Mouse (Mus musculus) Patski (cell line): ENCODE results near the gene Macrod1. TPM values are rescaled to one million over a fixed set of nuclear protein-coding genes. Genes with fewer than 3 reads are reported as not detected.

Source experiments
- ATAC-seq: fragments of 100-300 bp; one replicate; pipeline ENCODE4 v1.8.0; 2021
- CTCF ChIA-PET: fragments of 350-600 bp; sonication (Branson Sonifier 250); formaldehyde crosslinking; loops from one replicate; lab custom pipeline; 2022; ENCODE audit warnings: inconsistent platforms; lab: Charles Lee
- POLR2A ChIA-PET: fragments of 350-600 bp; sonication (Branson Sonifier 250); formaldehyde crosslinking; loops from one replicate; lab custom pipeline; 2022; ENCODE audit warnings: antibody characterized with exemption, inconsistent platforms; lab: Charles Lee
- DNase-seq: peaks from one replicate; pipeline ENCODE4 v3.0.0-alpha.2; 2011; ENCODE audit warnings: low read depth, low spot score
- H3K27me3 ChIP-seq: fragments of 371-371 bp; one replicate; pipeline ENCODE4 v1.5.1; 2021
- CTCF ChIP-seq: fragments of 100-300 bp; IDR thresholded peaks from one replicate; pipeline ENCODE4 v1.5.1; 2021
- in situ Hi-C: fragments of 300-500 bp; cut with MboI; formaldehyde crosslinking; loops from 3 replicates; pipeline ENCODE4 v1.11.1; 2018; ENCODE audit warnings: low pct_unique_long_range_greater_than_20kb, mixed read lengths
- polyA plus RNA-seq: library from polyadenylated mRNA; unstranded; gene quantifications from one replicate; pipeline ENCODE4 v1.2.3, GENCODE M21; 2021

Gene Macrod1
- polyA plus RNA-seq, 1 experiment from 2014 or later = 33.9 TPM

- CTCF ChIA-PET = interaction anchor here (1.3 to 2.8 kb wide), 4 partner anchors 10 to 75 kb away, joined by 3 to 11 read pairs (median 7); no protein-coding TSS in a partner anchor
- DNase-seq (peak; percentile 84), ATAC-seq (peak; percentile 34)
- in situ Hi-C loops = loop anchor here (5.0 kb wide), 1 partner anchor 363 kb away; the partner anchor contains the start of gene 2700081O15Rik
- no peak for TF ChIP-seq CTCF
- POLR2A ChIA-PET = interaction anchor here (1.1 to 1.7 kb wide), 3 partner anchors 10 to 31 kb away, joined by 3 to 6 read pairs (median 3); no protein-coding TSS in a partner anchor
- H3K27me3 ChIP-seq = no peaks in the 10 kb centered on the region
These were observed 1.8 kb upstream of the Macrod1 start for GRCm38 (mm10) chr19:7054772-7055171.

GRCm38 (mm10) chr19:7055173-7055572 lies 1.4 kb upstream of the Macrod1 start:
- no peak for TF ChIP-seq CTCF
- POLR2A ChIA-PET = interaction anchor here (1.1 to 1.7 kb wide), 3 partner anchors 10 to 32 kb away, joined by 3 to 6 read pairs (median 3); no protein-coding TSS in a partner anchor
- H3K27me3 ChIP-seq = no peaks in the 10 kb centered on the region
- peak; percentile 80 for DNase-seq
- CTCF ChIA-PET = interaction anchor here (1.2 to 2.8 kb wide), 5 partner anchors 10 to 136 kb away, joined by 3 to 11 read pairs (median 5); no protein-coding TSS in a partner anchor
- in situ Hi-C loops = loop anchor here (5.0 kb wide), 1 partner anchor 362 kb away; the partner anchor contains the start of gene 2700081O15Rik
- peak; percentile 36 for ATAC-seq

GRCm38 (mm10) chr19:7057126-7057721 lies 614 bp downstream of the Macrod1 start:
- ATAC-seq (peak; percentile 3), DNase-seq (no peak)
- in situ Hi-C loops = loop anchor here (5.0 kb wide), 1 partner anchor 360 kb away; the partner anchor contains the start of gene 2700081O15Rik
- ChIA-PET CTCF (interaction anchor here (1.0 to 1.4 kb wide), 5 partner anchors 15 to 252 kb away, joined by 3 to 4 read pairs (median 3); partner anchors contain the start of gene Stip1), POLR2A (interaction anchor here (0.6 to 2.1 kb wide), 5 partner anchors 18 to 1233 kb away, joined by 3 to 7 read pairs (median 3); partner anchors contain the start of gene Cox8a)
- H3K27me3 ChIP-seq = no peaks in the 10 kb centered on the region
- TF ChIP-seq CTCF = no peak

- ATAC-seq = peak; percentile 79
- ChIA-PET CTCF (interaction anchor here (0.9 to 1.4 kb wide), 9 partner anchors 10 to 251 kb away, joined by 3 to 4 read pairs (median 4); no protein-coding TSS in a partner anchor), POLR2A (interaction anchor here (0.6 to 2.1 kb wide), 5 partner anchors 9 to 1234 kb away, joined by 3 to 7 read pairs (median 3); no protein-coding TSS in a partner anchor)
- H3K27me3 ChIP-seq = no peaks in the 10 kb centered on the region
- TF ChIP-seq CTCF = no peak
- in situ Hi-C loops = loop anchor here (5.0 kb wide), 1 partner anchor 360 kb away; the partner anchor contains the start of gene 2700081O15Rik
- DNase-seq = peak; percentile 60
These were observed 1.2 kb downstream of the Macrod1 start for GRCm38 (mm10) chr19:7057722-7058207.

- no peak for ATAC-seq
- in situ Hi-C loops = loop anchor here (5.0 kb wide), 1 partner anchor 359 kb away; the partner anchor contains the start of gene 2700081O15Rik
- ChIA-PET CTCF (interaction anchor here (0.9 to 1.4 kb wide), 8 partner anchors 9 to 250 kb away, joined by 3 to 4 read pairs (median 4); no protein-coding TSS in a partner anchor), POLR2A (interaction anchor here (0.8 to 1.0 kb wide), 2 partner anchors 9 to 109 kb away, joined by 3 read pairs; no protein-coding TSS in a partner anchor)
- no peak for TF ChIP-seq CTCF
- no peak for DNase-seq
- no peaks in the 10 kb centered on the region for H3K27me3 ChIP-seq
These were observed 1.9 kb downstream of the Macrod1 start for GRCm38 (mm10) chr19:7058541-7058940.

- ChIA-PET POLR2A (interaction anchor here (0.7 kb wide), 1 partner anchor 40 kb away, joined by 3 read pairs; no protein-coding TSS in a partner anchor), CTCF (no interaction called here)
- H3K27me3 ChIP-seq = no peaks in the 10 kb centered on the region
- DNase-seq (no peak), ATAC-seq (no peak)
- TF ChIP-seq CTCF = no peak
- in situ Hi-C loops = no loop called here
These were observed 5.5 kb downstream of the Macrod1 start for GRCm38 (mm10) chr19:7062110-7062509.

- no peak for TF ChIP-seq CTCF
- ATAC-seq = no peak
- ChIA-PET CTCF (interaction anchor here (2.5 kb wide), 1 partner anchor 151 kb away, joined by 6 read pairs; no protein-coding TSS in a partner anchor), POLR2A (interaction anchor here (1.3 kb wide), 1 partner anchor 142 kb away, joined by 3 read pairs; no protein-coding TSS in a partner anchor)
- H3K27me3 ChIP-seq = no peaks in the 10 kb centered on the region
- no peak for DNase-seq
- in situ Hi-C loops = no loop called here
These were observed 6.3 kb downstream of the Macrod1 start for GRCm38 (mm10) chr19:7062916-7063315.

GRCm38 (mm10) chr19:7064571-7064970 lies 8.0 kb downstream of the Macrod1 start:
- no peak for TF ChIP-seq CTCF
- in situ Hi-C loops = no loop called here
- ChIA-PET POLR2A (no interaction called here), CTCF (interaction anchor here (0.7 to 2.5 kb wide), 9 partner anchors 9 to 196 kb away, joined by 3 to 6 read pairs (median 3); no protein-coding TSS in a partner anchor)
- ATAC-seq = peak; percentile 68
- H3K27me3 ChIP-seq = no peaks in the 10 kb centered on the region
- no peak for DNase-seq

- no peak for TF ChIP-seq CTCF
- ChIA-PET POLR2A (interaction anchor here (0.6 to 1.5 kb wide), 6 partner anchors 63 to 170 kb away, joined by 3 to 6 read pairs (median 3); partner anchors contain the start of gene Otub1), CTCF (interaction anchor here (0.7 to 1.7 kb wide), 6 partner anchors 9 to 140 kb away, joined by 3 to 6 read pairs (median 3); partner anchors contain the start of gene Otub1)
- in situ Hi-C loops = loop anchor here (5.0 kb wide), 3 partner anchors 96 to 281 kb away; no protein-coding TSS in a partner anchor
- DNase-seq (no peak), ATAC-seq (no peak)
- H3K27me3 ChIP-seq = no peaks in the 10 kb centered on the region
These were observed 9.6 kb downstream of the Macrod1 start for GRCm38 (mm10) chr19:7066034-7066827.
